Mouse (Mus musculus) embryonic facial prominence, embryonic 10.5 days (tissue): ENCODE measurements around the gene Nudc. TPM values are rescaled to one million over a fixed set of nuclear protein-coding genes. Genes with fewer than 3 reads are reported as not detected.
A peak's percentile ranks its signal among the peaks of the same experiment; 100 is the strongest.

Source experiments
- DNase-seq: peaks from one replicate; pipeline ENCODE4 v3.0.0-alpha.2; 2017; ENCODE audit warnings: low spot score
- H3K27ac ChIP-seq: fragments of 300-500 bp; sonication (generic); replicated peaks from 2 replicates; pipeline ENCODE4 v1.5.1; 2016; ENCODE audit warnings: mild to moderate bottlenecking
- H3K27me3 ChIP-seq: fragments of 300-500 bp; sonication (generic); replicated peaks from 2 replicates; pipeline ENCODE4 v1.6.1; 2016; ENCODE audit warnings: low read depth, mild to moderate bottlenecking; ENCODE audit not compliant: poor library complexity, severe bottlenecking
- H3K36me3 ChIP-seq: fragments of 300-500 bp; sonication (generic); replicated peaks from 2 replicates; pipeline ENCODE4 v1.6.1; 2016; ENCODE audit warnings: mild to moderate bottlenecking, moderate library complexity
- H3K4me1 ChIP-seq: fragments of 300-500 bp; sonication (generic); 2 replicates; pipeline ENCODE4 v1.6.1; 2016
- H3K4me3 ChIP-seq: fragments of 300-500 bp; sonication (generic); 2 replicates; pipeline ENCODE4 v1.5.1; 2016; ENCODE audit warnings: mild to moderate bottlenecking, moderate library complexity
- H3K9me3 ChIP-seq: fragments of 300-500 bp; sonication (generic); 2 replicates; pipeline ENCODE4 v1.6.1; 2016; ENCODE audit warnings: mild to moderate bottlenecking
- WGBS: fragments of 180-500 bp; shearing (Covaris S2); methylation state at CpG from one replicate; pipeline ENCODE4 v1.1.7; 2016; 5-methylcytosine and 5-hydroxymethylcytosine counted together
- polyA plus RNA-seq: library from polyadenylated mRNA; unstranded; fragments of >200 nt; fragmentation: Nextera tagmentation; extraction: Ambion mirVana; gene quantifications from 2 replicates; pipeline ENCODE4 v1.2.1, GENCODE M21; 2016

Gene Nudc
- 489 and 518 TPM in 2 replicates for polyA plus RNA-seq

DNA sequence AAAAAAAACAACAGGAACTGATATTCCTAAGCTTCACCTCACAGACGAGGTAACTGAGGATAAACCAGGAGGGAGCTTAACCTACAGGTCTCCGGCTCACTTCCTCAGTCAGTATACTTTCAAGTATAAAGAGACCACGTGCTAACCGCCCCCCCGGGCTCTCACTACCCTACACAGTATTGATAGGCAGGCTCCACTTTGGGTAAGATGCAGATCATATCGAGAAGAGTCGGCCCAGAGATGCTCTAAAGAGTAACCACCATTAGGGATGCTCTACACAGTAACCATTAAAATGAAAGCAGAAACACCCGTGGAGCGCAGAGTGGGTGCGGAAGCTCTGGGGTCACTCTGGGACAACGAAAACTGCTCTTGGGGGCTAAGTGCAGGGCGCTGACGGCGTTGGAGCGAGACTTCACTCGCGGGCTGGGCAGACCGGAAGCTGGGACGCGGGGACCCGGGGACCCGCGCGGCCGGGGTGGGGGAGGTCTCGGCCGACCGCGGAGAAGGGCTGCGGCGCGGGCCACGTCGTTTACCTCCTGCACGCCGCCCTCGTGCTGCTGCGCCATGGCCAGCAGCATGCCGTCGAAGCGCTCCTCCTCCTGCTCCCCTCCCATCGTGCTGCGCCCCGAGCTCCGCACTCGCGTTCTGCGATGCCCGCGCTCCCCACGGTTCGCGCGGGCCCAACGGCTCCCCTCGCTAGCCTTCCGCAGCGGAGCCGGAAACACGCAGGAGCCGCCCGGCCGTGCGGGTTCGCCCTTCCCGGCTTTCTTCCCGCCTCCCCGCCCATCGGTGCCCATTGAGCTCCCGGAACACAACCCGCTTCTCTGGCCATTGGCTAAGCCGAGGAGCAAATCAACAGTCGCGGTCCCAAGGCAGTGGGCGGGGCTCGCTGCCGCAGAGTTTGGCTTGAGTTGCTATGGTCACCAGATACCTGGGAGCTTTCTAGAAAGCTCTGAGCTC is at the start of gene Nudc:
Gene Nudc (minus strand): TSS at position 725 of the 960 bp plus-strand sequence.
- H3K27me3 ChIP-seq, result no peaks in the 10 kb centered on the region
- peak; percentile 98 for DNase-seq
- peaks cover 38% of the 10 kb centered on the region for H3K36me3 ChIP-seq
- peak within 1 kb of the TSS; percentile 97 for H3K4me3 ChIP-seq
- H3K27ac ChIP-seq, result peak within 1 kb of the TSS; percentile 92
- H3K9me3 ChIP-seq, result no peaks in the 10 kb centered on the region
- under 1% methylated on average over 77 of the region's 77 CpGs for WGBS
- H3K4me1 ChIP-seq, result peaks cover 23% of the 10 kb centered on the region

GRCm38 (mm10) chr4:133595538-133595937 is 49.7 kb upstream of the Nudc start:
- Histone ChIP-seq H3K27ac (no peak overlapping the region), H3K4me3 (no peak overlapping the region)

DNA sequence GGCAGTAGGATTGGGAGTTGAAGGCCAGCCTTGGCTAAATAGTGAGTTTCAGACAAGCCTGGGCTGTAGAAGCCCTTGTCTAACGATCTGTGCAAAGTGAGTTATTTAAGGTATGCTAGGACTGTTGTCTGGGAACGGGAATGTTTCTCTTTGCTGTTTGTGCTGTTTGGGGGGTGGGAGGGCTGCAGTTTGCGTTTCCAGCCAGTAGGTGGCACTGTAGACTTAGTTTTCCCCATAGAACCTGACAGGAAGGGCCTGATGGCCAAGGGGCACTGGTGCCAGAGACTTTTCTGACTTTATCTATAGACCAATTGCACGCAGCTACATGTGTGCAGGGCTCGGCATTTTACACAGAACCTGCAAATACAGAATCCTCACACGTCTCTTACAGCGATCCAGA is 46.8 kb upstream of the Nudc start:
- H3K27me3 ChIP-seq, result peaks cover 4% of the 10 kb centered on the region
- no peaks in the 10 kb centered on the region for H3K9me3 ChIP-seq
- WGBS, result 38% methylated on average over 7 of the region's 7 CpGs
- H3K4me1 ChIP-seq, result peaks cover 7% of the 10 kb centered on the region
- no peak overlapping the region for H3K4me3 ChIP-seq
- H3K36me3 ChIP-seq, result peaks cover 53% of the 10 kb centered on the region
- peak; percentile 85 for DNase-seq
- no peak overlapping the region for H3K27ac ChIP-seq

More at GRCm38 (mm10) chr4:133595538-133595937, 49.7 kb upstream of the Nudc start:
- no peak for DNase-seq
- WGBS, result 71% methylated on average over 7 of the region's 7 CpGs
- Histone ChIP-seq H3K27me3 (peaks cover 33% of the 10 kb centered on the region), H3K4me1 (peaks cover 28% of the 10 kb centered on the region), H3K9me3 (no peaks in the 10 kb centered on the region), H3K36me3 (peaks cover 24% of the 10 kb centered on the region)

GRCm38 (mm10) chr4:133584059-133584951 is 38.5 kb upstream of the Nudc start, which contains the start of gene Gpn2:
Gene Gpn2 (plus strand): TSS chr4:133584362.
- DNase-seq, result peak; percentile 85
- H3K27me3 ChIP-seq, result no peaks in the 10 kb centered on the region
- H3K9me3 ChIP-seq, result no peaks in the 10 kb centered on the region
- H3K4me3 ChIP-seq, result peak within 1 kb of the TSS; percentile 97
- 3% methylated on average over 65 of the region's 65 CpGs for WGBS
- H3K4me1 ChIP-seq, result peaks cover 18% of the 10 kb centered on the region
- H3K27ac ChIP-seq, result peak within 1 kb of the TSS; percentile 85
- peaks cover 74% of the 10 kb centered on the region for H3K36me3 ChIP-seq

GRCm38 (mm10) chr4:133583690-133584058 is 37.9 kb upstream of the Nudc start:
- Histone ChIP-seq H3K36me3 (peaks cover 74% of the 10 kb centered on the region), H3K4me1 (peaks cover 18% of the 10 kb centered on the region), H3K27me3 (no peaks in the 10 kb centered on the region), H3K27ac (peak overlapping the region; percentile 85), H3K4me3 (peak overlapping the region; percentile 97), H3K9me3 (no peaks in the 10 kb centered on the region)
- DNase-seq, result no peak
- 64% methylated on average over 6 of the region's 6 CpGs for WGBS

GRCm38 (mm10) chr4:133577983-133578382 is 32.2 kb upstream of the Nudc start:
- Histone ChIP-seq H3K4me3 (no peak overlapping the region), H3K4me1 (peaks cover 20% of the 10 kb centered on the region), H3K27me3 (no peaks in the 10 kb centered on the region), H3K9me3 (no peaks in the 10 kb centered on the region), H3K27ac (no peak overlapping the region), H3K36me3 (peaks cover 51% of the 10 kb centered on the region)
- WGBS, result 79% methylated on average over 12 of the region's 12 CpGs
- no peak for DNase-seq

- Histone ChIP-seq H3K27ac (peak overlapping the region; percentile 89), H3K4me1 (peaks cover 24% of the 10 kb centered on the region), H3K36me3 (peaks cover 22% of the 10 kb centered on the region), H3K4me3 (peak overlapping the region; percentile 97), H3K27me3 (no peaks in the 10 kb centered on the region), H3K9me3 (no peaks in the 10 kb centered on the region)
- 1% methylated on average over 41 of the region's 41 CpGs for WGBS
- no peak for DNase-seq
These were observed 29.0 kb upstream of the Nudc start for GRCm38 (mm10) chr4:133574843-133575202.

- H3K27ac ChIP-seq, result peak within 1 kb of the TSS; percentile 89
- peak; percentile 93 for DNase-seq
- H3K36me3 ChIP-seq, result peaks cover 16% of the 10 kb centered on the region
- no peaks in the 10 kb centered on the region for H3K27me3 ChIP-seq
- H3K4me3 ChIP-seq, result peak within 1 kb of the TSS; percentile 97
- no peaks in the 10 kb centered on the region for H3K9me3 ChIP-seq
- 8% methylated on average over 44 of the region's 44 CpGs for WGBS
- H3K4me1 ChIP-seq, result peaks cover 24% of the 10 kb centered on the region
These were observed 28.5 kb upstream of the Nudc start, which contains the start of gene Gpatch3 for GRCm38 (mm10) chr4:133574070-133574842. Gene Gpatch3 (plus strand): TSS chr4:133574745.

DNA sequence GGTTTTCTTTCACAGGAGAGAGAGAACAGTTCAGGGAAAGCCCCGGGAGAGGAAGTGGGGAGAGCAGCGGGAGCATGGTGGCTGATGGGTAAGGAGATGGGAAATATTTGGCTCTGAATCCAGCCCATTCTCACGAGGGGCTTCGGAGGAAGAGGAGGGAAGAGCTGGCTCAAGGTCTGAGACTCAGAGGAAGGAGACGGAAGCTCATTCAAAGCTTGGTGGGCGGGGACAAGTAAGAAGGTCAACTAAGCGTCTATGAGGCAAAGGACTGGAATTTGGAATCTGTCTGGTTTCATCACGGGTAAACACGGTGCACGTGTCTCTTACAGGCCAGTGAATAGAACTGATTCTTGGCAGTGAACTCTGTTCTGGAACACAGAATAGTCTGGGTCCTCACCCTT is 24.3 kb upstream of the Nudc start:
- Histone ChIP-seq H3K27me3 (no peaks in the 10 kb centered on the region), H3K4me1 (peaks cover 14% of the 10 kb centered on the region), H3K4me3 (no peak overlapping the region), H3K9me3 (no peaks in the 10 kb centered on the region), H3K27ac (no peak overlapping the region), H3K36me3 (no peaks in the 10 kb centered on the region)
- no peak for DNase-seq
- WGBS, result 60% methylated on average over 10 of the region's 10 CpGs

DNA sequence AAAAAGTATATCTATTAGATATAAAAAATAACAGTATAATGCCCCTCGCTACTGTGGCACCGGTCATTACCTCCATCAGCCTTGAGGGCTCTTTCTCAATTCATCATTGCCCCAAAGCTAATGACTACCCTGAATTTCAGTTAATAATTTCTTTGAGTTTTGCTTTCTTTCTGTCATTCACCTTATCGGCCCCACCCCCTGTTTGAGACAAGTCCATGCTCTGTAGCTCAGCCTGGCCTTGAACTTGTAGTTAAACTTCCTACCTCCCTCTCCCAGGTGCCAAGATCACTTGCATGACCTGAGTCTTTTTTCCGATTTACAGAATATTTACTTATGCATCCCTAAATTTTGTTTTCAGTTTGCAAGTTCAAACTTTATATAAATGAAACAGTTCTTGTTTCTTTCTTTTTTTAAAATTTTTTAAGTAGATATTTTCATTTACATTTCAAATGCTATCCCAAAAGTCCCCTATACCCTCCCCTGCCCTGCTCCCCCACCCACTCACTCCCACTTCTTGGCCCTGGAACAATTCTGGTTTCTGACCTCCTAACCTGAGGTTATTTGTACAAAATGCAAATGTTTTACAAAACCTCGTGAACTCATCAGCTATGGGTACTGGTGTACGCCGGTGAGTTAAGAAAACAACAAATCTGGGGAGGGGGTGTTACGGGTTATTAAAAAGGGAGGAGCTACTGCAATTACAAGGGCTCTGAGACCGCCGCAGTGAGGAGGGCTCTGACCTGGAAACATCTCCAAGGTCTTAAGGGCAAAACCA is 23.7 kb upstream of the Nudc start:
- peaks cover 10% of the 10 kb centered on the region for H3K4me1 ChIP-seq

GRCm38 (mm10) chr4:133567251-133567650 is 21.5 kb upstream of the Nudc start:
- Histone ChIP-seq H3K27ac (no peak overlapping the region), H3K36me3 (no peaks in the 10 kb centered on the region), H3K4me3 (no peak overlapping the region), H3K4me1 (0 out of 2 replicates have a peak, but pooled peaks cover 4% of the 10 kb centered on the region), H3K27me3 (no peaks in the 10 kb centered on the region), H3K9me3 (peaks cover 5% of the 10 kb centered on the region; the same call in 1 of the 2 replicates)
- DNase-seq, result no peak
- WGBS, result 26% methylated on average over 8 of the region's 8 CpGs

More for the DNA sequence above, 23.7 kb upstream of the Nudc start:
- Histone ChIP-seq H3K36me3 (no peaks in the 10 kb centered on the region), H3K27me3 (no peaks in the 10 kb centered on the region), H3K4me3 (no peak overlapping the region), H3K9me3 (peaks cover 2% of the 10 kb centered on the region; the same call in 1 of the 2 replicates), H3K27ac (no peak overlapping the region)
- 79% methylated on average over 10 of the region's 10 CpGs for whole genome bisulfite sequencing
- no peak for DNase-seq
